Mouse (Mus musculus) myocyte (in vitro differentiated cells): ENCODE measurements at regions not wholly inside any gene's neighbourhood (a gene's known extent, or its start where the extent isn't known, plus 50 kb on each side); places are given as distances from the start of the nearest gene placed in this dataset.

ENCODE experiments used
- CEBPB ChIP-seq: IDR thresholded peaks from 2 replicates; pipeline ENCODE4 v1.6.1; 2011; ENCODE audit warnings: mild to moderate bottlenecking, moderate library complexity; ENCODE audit not compliant: poor library complexity, insufficient read depth, severe bottlenecking
- E2F4 ChIP-seq: IDR thresholded peaks from one replicate; pipeline ENCODE4 v1.6.1; 2011; ENCODE audit warnings: mild to moderate bottlenecking, control low read depth, moderate library complexity; ENCODE audit not compliant: insufficient read depth
- MAX ChIP-seq: IDR thresholded peaks from one replicate; pipeline ENCODE4 v1.6.1; 2011; ENCODE audit warnings: low read depth, mild to moderate bottlenecking, control low read depth
- MYOD1 ChIP-seq, 3 experiments: IDR thresholded peaks; one replicate each; pipeline ENCODE4 v1.6.1; 2011; ENCODE audit warnings: control low read depth in 2 of 3, low read depth in 2 of 3, mild to moderate bottlenecking in 2 of 3, moderate library complexity in 1 of 3; ENCODE audit not compliant: insufficient read length in 2 of 3, control insufficient read depth in 1 of 3
- MYOG ChIP-seq, 3 experiments: IDR thresholded peaks; one replicate each; pipeline ENCODE4 v1.6.1; 2011; ENCODE audit warnings: control low read depth in 2 of 3, low read depth in 2 of 3, mild to moderate bottlenecking in 2 of 3; ENCODE audit not compliant: insufficient read length in 2 of 3, control insufficient read depth in 1 of 3, insufficient read depth in 1 of 3
- POLR2A ChIP-seq: IDR thresholded peaks from one replicate; pipeline ENCODE4 v1.6.1; 2011; ENCODE audit warnings: low read depth, mild to moderate bottlenecking, control low read depth, moderate library complexity; ENCODE audit not compliant: insufficient read length
- POLR2AphosphoS2 ChIP-seq: IDR thresholded peaks from one replicate; pipeline ENCODE4 v1.6.1; 2011; ENCODE audit warnings: low read depth, control low read depth; ENCODE audit not compliant: insufficient read length
- REST ChIP-seq: IDR thresholded peaks from one replicate; pipeline ENCODE4 v1.6.1; 2011; ENCODE audit warnings: mild to moderate bottlenecking, control low read depth, moderate library complexity; ENCODE audit not compliant: insufficient read depth, insufficient read length
- SRF ChIP-seq: IDR thresholded peaks from one replicate; pipeline ENCODE4 v1.6.1; 2011; ENCODE audit warnings: low read depth; ENCODE audit not compliant: control insufficient read depth, insufficient read length
- TCF12 ChIP-seq: IDR thresholded peaks from one replicate; pipeline ENCODE4 v1.6.1; 2011; ENCODE audit warnings: mild to moderate bottlenecking, control low read depth; ENCODE audit not compliant: poor library complexity, insufficient read depth, severe bottlenecking
- TCF3 ChIP-seq: IDR thresholded peaks from one replicate; pipeline ENCODE4 v1.6.1; 2011; ENCODE audit warnings: low read depth, control low read depth; ENCODE audit not compliant: insufficient read length
- USF1 ChIP-seq: IDR thresholded peaks from one replicate; pipeline ENCODE4 v1.6.1; 2011; ENCODE audit warnings: low read depth, mild to moderate bottlenecking, control low read depth, moderate library complexity

GRCm38 (mm10) chr4:34171265-34171862 lies 121.4 kb upstream of the Spaca1 start:
- TF ChIP-seq MYOG (IDR thresholded peaks at IDR 0.05; ENCODE audit: control insufficient read depth in 1 of 3, insufficient read depth in 1 of 3, insufficient read length in 2 of 3, low read depth in 2 of 3): no peak
- TF ChIP-seq USF1: no peak
- no peak for TF ChIP-seq SRF
- TF ChIP-seq CEBPB: no peak
- no peak for TF ChIP-seq POLR2A
- TF ChIP-seq MAX: no peak
- TF ChIP-seq TCF12: no peak
- no peak for TF ChIP-seq MYOD1 (IDR thresholded peaks at IDR 0.05; ENCODE audit: control insufficient read depth in 1 of 3, insufficient read length in 2 of 3, low read depth in 2 of 3)
- TF ChIP-seq POLR2AphosphoS2: no peak
- TF ChIP-seq E2F4: no peak
- TF ChIP-seq REST: no peak
- no peak for TF ChIP-seq TCF3
